Mouse (Mus musculus): ENCODE data around the gene Stx1b.
A peak's percentile ranks its signal among the peaks of the same experiment; 100 is the strongest.

The Stx1b gene

DNA sequence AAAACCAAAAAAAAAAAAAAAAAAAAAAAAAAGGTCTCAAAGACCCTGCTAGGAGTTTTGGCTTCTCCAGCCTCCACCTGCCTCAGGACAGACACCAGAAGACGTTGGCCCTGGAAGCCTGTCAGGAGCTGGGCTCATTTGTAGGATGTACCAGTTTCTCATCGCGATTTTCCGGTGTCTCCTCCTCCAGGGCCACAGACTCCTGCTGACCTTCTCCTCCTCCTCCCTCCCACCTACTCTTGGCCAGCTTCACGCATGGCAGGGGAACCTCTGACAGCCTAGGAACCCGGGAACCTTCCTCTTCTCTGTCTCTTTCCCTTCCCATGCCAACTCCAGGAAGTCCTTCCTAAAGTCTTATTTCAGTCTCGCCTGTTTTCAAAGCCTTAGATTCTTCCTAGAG, 7.3 kb downstream of the Stx1b start:
- no peak for DNase-seq (ENCODE audit: low read depth, low spot score)

DNA sequence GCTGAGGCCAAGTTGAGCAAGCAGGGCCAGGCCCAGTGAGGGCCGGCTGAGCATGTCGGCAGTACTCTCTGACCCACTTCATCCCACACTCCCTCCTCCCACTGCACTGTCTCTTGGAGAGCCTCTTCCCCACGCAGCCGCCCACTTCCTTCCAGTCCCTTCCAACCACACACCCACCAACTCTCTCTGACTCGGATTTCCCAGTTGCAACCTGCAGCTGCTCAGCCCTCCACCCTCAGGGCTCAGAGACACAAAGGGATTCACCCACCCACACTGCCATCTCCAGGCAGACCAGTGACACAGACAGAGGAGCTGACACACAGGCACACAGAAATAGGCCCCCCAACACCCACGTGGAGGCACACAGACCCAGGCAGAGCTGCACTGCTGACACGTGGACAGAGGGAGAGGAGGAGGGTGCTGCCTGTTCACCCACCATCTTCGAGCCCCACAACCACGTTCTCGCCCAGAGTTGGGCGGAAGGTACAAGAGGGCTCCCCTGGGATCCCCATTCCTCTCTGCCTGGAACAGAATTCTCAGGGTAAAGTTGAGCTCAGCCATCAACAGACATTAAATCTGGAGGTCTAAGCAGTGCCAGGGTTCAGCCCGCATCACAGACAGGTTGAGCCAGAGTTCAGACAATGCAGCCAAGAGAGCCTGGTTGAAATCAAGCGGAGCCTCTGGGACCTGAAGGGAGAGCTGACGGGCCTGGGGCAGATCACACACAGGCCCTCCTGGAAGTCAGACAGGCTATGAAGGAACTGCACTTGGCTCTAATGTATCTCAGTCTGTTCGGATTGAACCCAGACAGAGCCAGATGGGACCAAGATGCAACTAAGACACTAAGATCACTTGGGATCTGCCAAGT, 8.2 kb downstream of the Stx1b start:
- no peak for DNase-seq (ENCODE audit: low read depth, low spot score)

DNA sequence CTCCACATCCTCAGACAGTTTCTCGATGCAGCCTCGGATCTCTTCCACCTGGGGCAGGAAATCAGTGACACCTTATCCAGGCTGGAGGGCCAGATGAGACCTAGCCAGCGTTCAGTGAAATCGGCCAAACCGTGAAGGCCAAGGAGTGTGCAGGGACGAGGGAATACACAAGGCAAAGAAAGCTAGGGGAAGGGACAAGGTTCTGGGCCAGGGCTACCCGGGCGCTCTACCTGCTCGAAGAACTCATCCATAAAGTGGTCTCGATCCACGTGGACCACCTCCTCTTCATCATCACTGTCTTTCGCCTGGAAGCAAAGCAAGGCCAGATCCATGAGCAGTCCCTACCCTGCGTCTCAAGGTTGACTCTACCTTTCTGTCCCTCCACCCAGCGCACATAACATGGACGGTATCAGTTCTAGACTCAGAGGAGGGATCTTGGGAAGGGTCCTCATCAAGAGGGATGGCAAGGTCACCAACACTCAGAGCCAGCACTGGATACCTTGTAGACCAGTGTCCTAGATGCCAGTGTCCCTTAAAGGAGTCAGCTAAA, 9.2 kb downstream of the Stx1b start:
- no peak for DNase-seq (ENCODE audit: low read depth, low spot score)

DNA sequence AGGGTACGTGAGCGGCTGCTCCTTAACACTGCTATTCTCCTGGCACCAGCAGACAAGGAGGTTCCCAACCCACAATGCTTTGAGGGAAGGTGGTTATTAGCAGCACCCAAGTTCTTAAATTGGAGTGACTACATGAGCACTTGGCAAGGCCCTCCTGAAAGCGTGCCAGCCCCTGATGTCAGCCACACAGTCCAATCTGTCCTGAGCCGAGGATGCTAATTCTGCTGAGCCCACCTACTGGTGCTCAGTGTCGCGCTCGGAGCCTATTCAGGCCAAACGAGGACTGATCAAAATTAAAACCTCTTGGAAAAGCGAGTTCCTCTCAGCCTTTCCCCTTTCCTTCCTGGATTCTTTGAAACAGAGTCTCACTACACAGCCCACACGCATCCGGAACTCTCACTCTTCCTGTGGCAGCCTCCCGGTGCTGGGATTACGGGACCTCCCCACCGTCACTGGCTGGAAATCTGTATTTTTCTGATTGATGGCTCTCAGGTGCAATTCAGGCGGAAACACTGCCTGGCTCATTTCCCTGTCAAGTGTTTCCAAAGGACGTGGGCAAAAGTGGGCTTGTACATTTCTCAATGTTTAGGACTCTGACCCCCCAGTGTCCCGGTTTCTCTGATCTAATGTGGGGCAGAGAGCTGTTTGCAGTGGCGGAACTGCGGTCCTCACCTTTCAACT, 10.0 kb downstream of the Stx1b start:
- no peak for DNase-seq (ENCODE audit: low read depth, low spot score)

DNA sequence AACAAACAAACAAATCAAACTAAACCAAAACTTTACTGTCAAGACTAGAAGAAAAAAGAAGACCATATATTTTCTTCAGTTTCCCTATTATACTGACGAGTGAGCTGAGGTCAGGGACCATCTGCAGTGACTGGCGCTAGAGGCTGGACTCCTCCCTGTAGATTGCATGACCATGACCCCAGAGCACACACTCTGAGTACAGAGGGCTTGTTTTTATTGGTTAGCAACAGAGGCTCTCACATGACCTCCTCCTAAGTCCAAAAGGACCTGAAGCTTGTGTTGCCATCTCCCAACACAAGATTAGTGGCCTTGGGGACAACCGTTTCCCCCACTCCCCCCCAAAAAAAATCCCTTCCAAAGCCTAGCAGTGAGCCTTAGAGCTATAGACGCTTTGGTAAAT, 10.5 kb downstream of the Stx1b start:
- DNase-seq (ENCODE audit: low read depth, low spot score), result no peak

DNA sequence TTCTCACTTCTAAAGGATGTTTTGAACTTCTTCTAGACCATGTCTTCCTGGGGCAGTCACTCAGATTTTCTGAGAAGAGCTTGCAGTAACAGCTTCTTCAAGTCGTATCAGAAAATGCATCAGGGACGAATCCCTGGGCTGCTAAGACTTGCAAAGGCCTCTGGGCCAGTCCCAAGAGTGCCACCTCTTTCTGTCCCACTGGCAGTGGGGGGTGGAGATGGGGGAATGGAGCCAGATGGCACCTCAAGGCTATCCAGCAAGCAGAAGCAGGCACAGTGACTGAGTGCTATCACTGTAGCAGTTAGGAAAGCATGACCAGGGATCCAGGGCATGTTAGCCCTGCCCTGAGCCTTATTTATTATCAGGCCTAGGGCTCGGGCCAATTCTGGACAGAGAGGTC, 12.1 kb downstream of the Stx1b start:
- DNase-seq (ENCODE audit: low read depth, low spot score), result no peak

DNA sequence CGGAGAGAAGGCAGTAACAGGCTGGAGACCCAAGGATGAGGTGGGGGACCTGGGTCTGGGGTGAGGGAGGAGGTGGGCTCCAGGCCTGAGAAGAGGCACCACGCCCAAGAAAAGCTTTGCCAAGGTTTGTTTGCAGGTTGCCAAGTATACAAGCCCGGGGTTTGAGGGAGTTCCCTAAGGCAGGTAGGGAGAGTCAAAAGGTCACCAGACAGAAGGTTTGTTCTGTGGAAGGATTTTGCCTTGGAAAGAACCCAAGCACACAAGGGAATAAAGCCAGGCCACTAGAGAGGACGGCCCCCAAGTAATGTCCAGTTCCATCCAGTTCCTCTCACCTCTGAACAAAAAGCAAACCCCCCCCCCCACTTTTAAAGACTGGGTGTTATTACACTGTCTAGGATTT, 13.1 kb downstream of the Stx1b start:
- no peak for DNase-seq (ENCODE audit: low read depth, low spot score)

DNA sequence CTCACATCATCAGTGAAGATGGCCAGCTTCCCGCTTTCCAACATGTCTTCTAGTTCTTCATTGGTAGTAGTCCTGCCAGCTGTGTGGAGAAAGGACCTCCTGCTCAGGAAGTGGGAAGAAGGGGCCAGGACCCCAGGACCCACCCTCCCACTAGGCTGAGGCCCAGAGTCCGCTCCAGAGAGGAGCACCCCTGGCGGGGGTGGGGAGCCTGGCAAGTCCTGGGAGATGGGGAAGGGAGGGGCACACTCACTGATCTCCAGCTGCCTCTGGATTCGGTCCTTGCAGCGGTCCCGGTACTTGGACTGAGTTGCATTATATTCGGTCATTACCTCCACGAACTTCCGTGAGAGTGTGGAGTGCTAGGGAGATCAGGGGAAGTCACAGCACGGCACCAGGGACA, 13.7 kb downstream of the Stx1b start:
- DNase-seq (ENCODE audit: low read depth, low spot score), result no peak

DNA sequence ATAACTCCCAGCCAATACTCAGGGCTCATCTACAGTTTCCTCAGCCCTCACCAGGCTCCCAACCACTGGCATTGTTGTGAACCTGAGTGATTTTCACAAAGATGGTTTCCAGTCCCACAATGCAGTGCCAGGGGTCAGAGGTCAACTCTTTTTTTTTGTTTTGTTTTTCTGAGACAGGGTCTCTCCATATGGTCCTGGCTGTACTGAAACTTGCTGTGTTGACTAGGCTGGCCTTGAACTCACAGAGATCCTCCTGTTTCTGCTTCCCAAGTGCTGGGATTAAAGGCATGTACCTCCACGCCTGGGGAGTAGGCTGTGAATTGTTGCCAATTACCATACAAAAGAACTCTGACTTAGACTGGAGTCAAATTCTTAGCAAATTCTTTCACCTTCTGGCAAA, 14.5 kb downstream of the Stx1b start:
- DNase-seq (ENCODE audit: low read depth, low spot score), result no peak

DNA sequence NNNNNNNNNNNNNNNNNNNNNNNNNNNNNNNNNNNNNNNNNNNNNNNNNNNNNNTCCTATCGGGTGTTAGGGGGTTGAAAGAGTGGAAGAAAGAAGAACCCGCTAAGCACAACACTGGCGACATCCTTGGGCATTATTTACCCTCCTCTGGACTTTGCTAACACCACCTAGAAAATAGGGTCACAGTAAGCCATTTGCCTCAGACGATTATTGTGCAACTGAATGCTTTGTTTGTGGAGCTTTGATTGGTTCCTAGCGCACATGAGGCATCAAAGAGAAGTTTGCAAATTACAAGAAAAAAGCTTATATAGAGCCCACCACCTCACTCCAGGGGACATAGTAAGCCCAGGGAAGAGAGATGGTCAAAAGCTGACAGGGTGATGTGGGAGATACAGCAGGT, 15.5 kb downstream of the Stx1b start:
- no peak for DNase-seq (ENCODE audit: low read depth, low spot score)

DNA sequence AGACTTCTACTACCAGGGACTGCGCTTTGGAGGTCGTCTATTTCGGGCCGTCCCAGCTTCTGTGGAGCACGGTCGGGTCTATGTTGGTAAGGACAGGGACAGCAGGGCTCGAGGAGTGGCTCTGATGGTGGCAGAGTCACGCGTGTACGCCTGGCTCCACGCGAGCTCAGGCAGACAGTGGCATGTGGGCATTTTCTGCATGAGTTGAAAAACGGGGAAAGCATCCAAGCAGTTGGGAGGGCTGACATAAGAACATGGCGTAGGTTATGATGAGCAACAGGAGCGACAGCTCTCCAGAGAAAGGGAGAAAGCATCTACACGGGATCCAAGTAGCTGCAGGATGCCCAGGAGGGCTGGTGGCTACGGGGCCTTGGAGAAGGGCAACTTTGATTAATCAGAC, 22.0 kb downstream of the Stx1b start:
- DNase-seq (ENCODE audit: low read depth, low spot score), result no peak

DNA sequence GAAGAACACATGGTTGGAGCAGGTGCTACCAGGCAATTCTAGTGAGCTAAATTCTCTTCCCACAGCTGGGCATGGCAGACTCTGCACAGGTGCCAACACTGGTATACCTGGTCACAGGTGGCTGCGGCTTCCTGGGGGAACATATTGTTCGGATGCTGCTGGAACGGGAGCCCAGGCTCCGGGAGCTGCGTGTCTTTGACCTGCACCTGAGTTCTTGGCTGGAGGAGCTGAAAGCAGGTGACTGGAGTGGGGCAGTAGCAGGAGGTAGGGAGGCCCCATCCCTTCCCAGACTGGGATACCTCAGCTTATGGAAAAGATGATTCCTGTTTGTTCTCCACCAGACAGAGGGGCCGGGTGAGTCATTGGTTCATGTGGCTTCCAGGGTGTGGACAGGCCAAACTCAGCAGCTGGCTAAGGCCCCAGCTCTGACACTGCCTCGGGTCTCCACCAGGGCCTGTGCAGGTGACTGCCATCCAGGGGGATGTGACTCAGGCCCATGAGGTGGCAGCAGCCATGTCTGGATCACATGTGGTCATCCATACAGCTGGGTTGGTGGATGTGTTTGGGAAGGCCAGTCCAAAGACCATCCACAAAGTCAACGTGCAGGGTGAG, 23.2 kb downstream of the Stx1b start:
- DNase-seq (ENCODE audit: low read depth, low spot score), result no peak

DNA sequence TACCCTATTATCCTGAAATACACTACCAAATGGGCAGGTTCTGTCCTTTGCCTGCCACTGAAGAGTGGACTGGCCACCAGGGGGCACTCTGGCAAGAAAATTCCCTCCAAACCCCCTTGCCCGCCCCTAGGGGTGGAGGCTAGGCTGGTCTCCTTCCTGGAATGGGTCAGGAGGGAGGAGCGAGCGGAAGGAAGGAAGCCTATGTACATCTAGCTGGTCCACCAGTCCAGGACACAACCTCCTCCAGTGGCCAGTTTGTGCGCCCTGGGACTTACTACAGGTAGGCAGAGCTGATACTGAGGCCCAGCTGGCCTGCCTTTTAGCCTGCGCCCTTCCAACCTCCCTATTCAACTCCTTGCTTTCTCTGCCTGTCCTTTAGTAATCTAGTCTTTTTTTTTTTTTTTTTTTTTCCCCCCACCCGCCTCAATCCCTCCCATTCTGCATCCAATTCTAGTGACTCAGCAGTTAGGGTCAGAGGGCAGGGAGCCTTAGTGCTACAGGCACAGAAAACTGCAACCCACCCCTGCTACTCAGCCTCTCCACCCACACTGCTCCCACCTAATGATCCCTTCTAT, 23.8 kb downstream of the Stx1b start, which contains the start of gene Hsd3b7:
Gene Hsd3b7 (plus strand): TSS at position 170 of the 575 bp plus-strand sequence.
- peak; percentile 78 for DNase-seq (ENCODE audit: low read depth, low spot score)

DNA sequence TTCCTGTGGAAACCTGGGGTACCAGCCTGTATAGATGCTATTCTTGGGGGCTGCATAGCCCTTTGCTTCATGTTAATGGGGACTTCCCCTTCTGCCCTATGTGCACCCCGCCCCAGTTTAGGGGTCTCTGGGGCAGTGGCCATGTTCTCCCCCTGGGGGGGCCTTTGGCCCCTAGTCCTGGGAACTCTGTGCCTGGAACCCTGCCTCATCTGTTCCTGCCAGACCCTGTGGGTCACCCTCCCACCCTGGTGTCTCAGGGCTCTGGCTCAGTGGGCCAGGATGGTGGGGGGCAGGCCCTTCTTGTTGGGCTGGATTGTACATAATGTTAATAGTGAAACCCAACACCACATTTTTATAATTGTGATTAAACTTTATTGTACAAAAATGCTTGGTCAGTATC, 24.6 kb downstream of the Stx1b start:
- DNase-seq (ENCODE audit: low read depth, low spot score), result no peak

DNA sequence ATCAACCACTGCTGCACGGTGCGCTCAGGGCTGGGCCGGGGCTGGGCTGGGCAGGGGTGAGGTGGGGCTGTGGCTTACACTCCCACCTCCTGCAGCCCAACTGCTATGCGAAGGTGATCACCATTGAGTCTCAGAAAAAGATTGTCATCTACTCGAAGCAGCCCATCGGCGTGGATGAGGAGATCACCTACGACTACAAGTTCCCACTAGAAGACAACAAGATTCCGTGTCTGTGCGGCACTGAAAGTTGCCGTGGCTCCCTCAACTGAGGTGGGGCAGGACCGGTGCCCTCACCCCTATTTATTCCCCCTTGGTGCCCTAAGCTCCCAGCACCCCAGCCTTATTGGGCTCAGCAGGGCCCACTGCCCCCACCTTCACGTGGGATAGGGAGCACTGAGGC, 25.1 kb downstream of the Stx1b start:
- no peak for DNase-seq (ENCODE audit: low read depth, low spot score)

DNA sequence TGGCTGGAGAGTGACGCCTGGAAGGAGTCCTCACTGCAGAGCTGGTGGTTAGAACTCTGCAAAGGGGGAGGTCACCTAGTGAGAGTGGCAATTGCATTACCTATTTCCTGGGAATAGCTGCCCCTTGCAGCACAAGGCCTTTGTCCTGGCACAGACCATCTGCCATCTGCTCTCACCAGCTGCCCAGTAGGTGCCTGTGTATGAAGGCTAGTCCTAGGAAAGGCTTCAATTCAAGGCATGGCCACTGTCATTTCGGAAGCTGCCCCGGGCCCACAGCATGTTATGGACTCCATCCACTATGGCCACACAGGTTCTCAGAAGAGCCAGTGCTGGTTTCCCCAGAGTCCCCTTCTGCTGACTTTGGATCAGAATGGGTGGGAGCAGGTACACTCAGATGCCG, 25.8 kb downstream of the Stx1b start:
- no peak for DNase-seq (ENCODE audit: low read depth, low spot score)

DNA sequence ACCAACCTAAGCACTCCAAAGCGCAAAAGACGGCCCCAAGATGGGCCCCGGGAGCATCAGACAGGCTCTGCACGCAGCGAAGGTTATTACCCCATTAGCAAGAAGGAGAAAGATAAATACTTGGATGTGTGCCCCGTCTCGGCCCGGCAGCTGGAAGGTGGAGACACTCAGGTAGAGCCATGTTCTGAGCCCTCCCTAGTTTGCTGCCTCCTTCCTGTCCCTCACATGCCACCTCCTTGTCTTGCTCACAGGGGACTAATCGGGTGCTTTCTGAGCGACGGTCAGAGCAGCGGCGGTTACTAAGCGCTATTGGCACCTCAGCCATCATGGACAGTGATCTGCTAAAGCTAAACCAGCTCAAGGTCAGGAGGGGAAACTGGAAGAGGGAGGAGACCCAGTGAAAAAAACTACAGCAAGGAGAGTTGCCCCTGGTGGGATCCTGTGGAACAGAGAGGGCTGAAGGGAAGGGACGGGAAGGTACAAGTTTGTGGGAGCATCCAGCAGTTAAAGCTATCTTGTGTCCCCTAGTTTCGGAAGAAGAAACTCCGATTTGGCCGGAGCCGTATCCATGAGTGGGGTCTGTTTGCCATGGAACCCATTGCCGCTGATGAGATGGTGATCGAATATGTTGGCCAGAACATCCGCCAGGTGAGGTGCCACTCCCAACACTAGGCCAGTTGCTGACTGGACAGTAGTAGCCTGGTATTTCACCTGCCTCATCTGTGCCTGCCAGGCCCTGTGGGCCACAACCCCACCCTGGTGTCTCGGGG, 27.1 kb downstream of the Stx1b start:
- no peak for DNase-seq (ENCODE audit: low read depth, low spot score)

DNA sequence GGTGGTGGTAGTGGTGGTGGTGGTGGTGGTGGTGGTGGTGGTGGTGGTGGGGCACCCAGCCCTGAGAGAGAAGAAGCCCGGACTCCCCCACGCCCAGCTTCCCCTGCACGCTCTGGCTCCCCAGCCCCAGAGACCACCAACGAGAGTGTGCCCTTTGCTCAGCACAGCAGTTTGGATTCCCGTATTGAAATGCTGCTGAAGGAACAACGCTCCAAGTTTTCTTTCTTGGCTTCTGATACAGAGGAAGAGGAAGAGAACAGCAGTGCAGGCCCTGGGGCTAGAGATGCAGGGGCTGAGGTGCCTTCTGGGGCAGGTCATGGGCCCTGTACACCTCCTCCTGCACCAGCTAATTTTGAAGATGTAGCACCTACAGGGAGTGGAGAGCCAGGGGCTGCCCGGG, 39.0 kb downstream of the Stx1b start, which contains the start of gene Gm49388:
Gene Gm49388 (plus strand): TSS at position 301 of the 400 bp plus-strand sequence.
- DNase-seq (ENCODE audit: low read depth, low spot score), result no peak

DNA sequence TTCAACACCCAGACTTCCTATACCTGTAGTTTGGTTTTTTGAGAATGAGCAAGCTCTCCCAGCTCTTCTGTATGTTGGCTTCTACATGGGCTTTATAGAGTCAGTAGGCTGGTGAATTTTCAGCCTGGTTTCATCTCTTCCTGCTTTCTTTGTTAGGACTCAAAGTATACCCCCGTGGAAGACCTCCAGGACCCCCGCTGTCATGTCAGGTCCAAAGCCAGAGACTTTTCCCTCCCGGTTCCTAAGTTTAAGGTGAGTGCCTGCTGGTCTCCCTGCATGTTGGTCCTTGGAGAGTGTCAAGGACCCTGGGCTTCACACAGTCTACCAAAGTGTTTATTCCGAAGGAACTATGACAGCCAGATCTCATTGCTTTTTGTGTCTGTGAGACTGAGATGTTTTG, 46.0 kb downstream of the Stx1b start:
- DNase-seq (ENCODE audit: low read depth, low spot score), result no peak

DNA sequence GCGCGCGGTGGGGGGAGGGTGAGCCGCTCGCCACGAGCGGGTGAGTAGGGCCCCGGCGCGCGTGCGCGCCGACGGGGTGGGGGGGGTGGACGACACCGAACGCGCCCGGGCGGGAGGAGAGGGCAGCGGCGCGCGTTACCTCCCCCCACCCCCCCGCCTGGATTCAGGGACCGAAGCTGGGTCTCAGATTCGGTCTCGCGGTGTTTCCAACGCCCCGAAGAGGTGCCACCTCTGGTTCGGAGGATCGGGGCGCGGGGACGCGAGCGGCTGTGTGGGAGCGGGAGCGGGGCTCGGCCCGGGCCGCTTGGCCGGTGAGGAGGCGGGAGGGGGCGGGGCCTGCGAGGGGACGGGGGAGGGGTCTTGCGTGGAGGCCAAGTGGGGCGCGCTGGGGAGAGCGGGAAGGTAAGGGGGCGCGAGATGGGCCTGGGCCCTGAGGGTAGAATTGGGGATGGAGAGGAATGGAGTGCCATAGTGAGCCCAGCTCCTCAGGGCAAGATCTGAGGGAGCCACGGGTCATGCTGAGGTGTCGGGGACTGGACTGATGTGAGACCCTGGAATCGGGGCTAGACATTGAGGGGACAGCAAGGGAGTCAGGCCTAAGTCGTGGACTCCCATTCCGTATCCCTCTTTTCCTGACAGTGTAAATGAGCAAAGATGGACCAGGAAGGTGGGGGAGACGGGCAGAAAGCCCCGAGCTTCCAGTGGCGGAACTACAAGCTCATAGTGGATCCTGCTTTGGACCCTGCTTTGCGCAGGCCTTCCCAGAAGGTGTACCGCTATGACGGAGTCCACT, 46.7 kb downstream of the Stx1b start:
- no peak for DNase-seq (ENCODE audit: low read depth, low spot score)

All from retina, postnatal 7 days (tissue).